Mouse (Mus musculus): Measurements from ENCODE around the gene Dennd6b. TPM values are rescaled to one million over a fixed set of nuclear protein-coding genes. Genes with fewer than 3 reads are reported as not detected.

Dennd6b gene
- total and polyA plus RNA-seq, 2 experiments from 2014 or later, result 88.2 to 98.8 TPM

DNA sequence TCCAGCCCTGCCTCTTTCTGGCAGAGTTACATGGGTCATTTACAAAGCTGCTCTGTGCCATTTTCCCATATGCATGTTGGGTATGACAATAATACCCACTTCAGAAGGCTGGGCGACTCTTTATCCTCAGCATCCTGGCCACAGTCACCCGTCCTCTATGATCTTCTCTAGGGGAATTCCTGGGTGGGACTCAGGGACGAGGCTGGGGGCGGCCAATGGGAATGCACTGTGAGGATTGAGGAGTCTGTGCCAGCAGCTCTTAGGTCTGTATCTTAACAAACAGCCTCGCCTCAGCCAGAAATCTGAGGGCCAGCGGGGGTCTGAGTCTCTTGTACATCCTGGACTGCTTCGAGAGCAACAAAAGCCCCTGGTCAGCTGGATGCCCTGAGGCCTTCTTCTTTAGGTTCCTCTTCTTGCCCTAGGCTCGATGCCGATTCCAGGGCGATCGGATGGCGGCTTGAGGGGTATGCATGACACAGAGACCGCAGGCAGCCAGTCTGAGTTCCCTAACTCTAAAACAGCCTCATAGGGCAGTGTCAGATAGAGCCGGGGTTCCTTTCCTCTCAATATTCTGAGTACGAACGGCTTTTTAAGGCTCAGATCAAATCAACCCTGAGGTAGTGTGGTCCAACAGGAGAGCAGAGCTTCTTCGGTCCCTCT lies 23.9 kb downstream of the Dennd6b start:
- Histone ChIP-seq H3K27ac (ENCODE audit: low read depth, low read length) (peak overlapping the region; percentile 55), H3K9ac (replicated peaks; ENCODE audit: low read length, poor library complexity, severe bottlenecking) (peak overlapping the region; percentile 75), H3K27me3 (ENCODE audit: insufficient read depth, low read length) (no peaks in the 10 kb centered on the region), H3K4me3 (ENCODE audit: low read depth, low read length) (peak overlapping the region; percentile 59), H3K4me2 (ENCODE audit: low read depth, low read length, poor library complexity, severe bottlenecking) (peak overlapping the region; percentile 96), H3K36me3 (ENCODE audit: insufficient read depth, low read length) (peaks cover 12% of the 10 kb centered on the region), H3K9me3 (ENCODE audit: low read length) (no peaks in the 10 kb centered on the region), H3K4me1 (ENCODE audit: insufficient read depth, low read length) (peaks cover 27% of the 10 kb centered on the region)
- no peak for TF ChIP-seq CTCF (IDR thresholded peaks at IDR 0.05)
- DNase-seq (ENCODE audit: low spot score), result no peak
- 21% methylated on average over 17 of the region's 17 CpGs for WGBS
- ATAC-seq (ENCODE audit: low FRiP score), result no peak

- Histone ChIP-seq H3K9ac (replicated peaks; ENCODE audit: low read length, poor library complexity, severe bottlenecking) (no peak overlapping the region), H3K36me3 (ENCODE audit: insufficient read depth, low read length) (peaks cover 20% of the 10 kb centered on the region), H3K27me3 (ENCODE audit: insufficient read depth, low read length) (no peaks in the 10 kb centered on the region), H3K9me3 (ENCODE audit: low read length) (no peaks in the 10 kb centered on the region), H3K4me3 (ENCODE audit: low read depth, low read length) (no peak overlapping the region), H3K4me2 (ENCODE audit: low read depth, low read length, poor library complexity, severe bottlenecking) (no peak overlapping the region), H3K27ac (ENCODE audit: low read depth, low read length) (no peak overlapping the region), H3K4me1 (ENCODE audit: insufficient read depth, low read length) (peaks cover 19% of the 10 kb centered on the region)
- ATAC-seq (ENCODE audit: low FRiP score), result no peak
- no peak for DNase-seq (ENCODE audit: low spot score)
- TF ChIP-seq CTCF (IDR thresholded peaks at IDR 0.05), result no peak
- WGBS, result 86% methylated on average over 5 of the region's 5 CpGs
Observed at GRCm38 (mm10) chr15:89171526-89172051, 24.7 kb downstream of the Dennd6b start.

DNA sequence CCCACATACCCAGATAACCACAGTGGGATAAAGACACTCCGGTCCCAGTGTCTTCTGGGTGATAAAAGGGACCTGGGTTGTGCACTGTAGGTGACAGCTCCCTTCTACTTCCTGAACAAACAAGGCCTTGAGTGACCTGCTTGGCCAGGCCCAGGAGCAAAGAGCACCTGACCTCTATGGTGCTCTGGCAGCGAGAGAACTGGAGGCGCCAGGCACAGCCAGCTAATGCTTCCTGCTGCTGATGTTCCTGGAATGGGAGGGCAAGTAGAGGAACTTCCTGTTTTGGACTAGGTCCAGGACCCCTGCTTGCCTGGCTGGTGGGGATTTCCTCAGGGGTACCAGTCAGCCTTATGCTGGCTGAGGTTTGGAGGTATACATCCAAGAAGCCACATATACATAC lies 26.2 kb downstream of the Dennd6b start:
- DNase-seq (ENCODE audit: low spot score) (no peak), ATAC-seq (ENCODE audit: low FRiP score) (no peak)
- Histone ChIP-seq H3K27me3 (ENCODE audit: insufficient read depth, low read length) (no peaks in the 10 kb centered on the region), H3K4me1 (ENCODE audit: insufficient read depth, low read length) (peaks cover 14% of the 10 kb centered on the region), H3K27ac (ENCODE audit: low read depth, low read length) (no peak overlapping the region), H3K4me2 (ENCODE audit: low read depth, low read length, poor library complexity, severe bottlenecking) (no peak overlapping the region), H3K9ac (replicated peaks; ENCODE audit: low read length, poor library complexity, severe bottlenecking) (no peak overlapping the region), H3K36me3 (ENCODE audit: insufficient read depth, low read length) (peaks cover 35% of the 10 kb centered on the region), H3K9me3 (ENCODE audit: low read length) (no peaks in the 10 kb centered on the region), H3K4me3 (ENCODE audit: low read depth, low read length) (no peak overlapping the region)
- 61% methylated on average over 3 of the region's 3 CpGs for WGBS
- TF ChIP-seq CTCF (IDR thresholded peaks at IDR 0.05), result no peak

GRCm38 (mm10) chr15:89169431-89169830 lies 26.9 kb downstream of the Dennd6b start:
- TF ChIP-seq CTCF (IDR thresholded peaks at IDR 0.05), result no peak
- WGBS, result 14% methylated on average over 10 of the region's 10 CpGs
- no peaks in the 10 kb centered on the region for H3K27me3 ChIP-seq (ENCODE audit: insufficient read depth, low read length)
- no peak overlapping the region for H3K27ac ChIP-seq (ENCODE audit: low read depth, low read length)
- no peaks in the 10 kb centered on the region for H3K9me3 ChIP-seq (ENCODE audit: low read length)
- no peak overlapping the region for H3K4me3 ChIP-seq (ENCODE audit: low read depth, low read length)
- H3K4me2 ChIP-seq (ENCODE audit: low read depth, low read length, poor library complexity, severe bottlenecking), result no peak overlapping the region
- no peak overlapping the region; the same call in 1 of the 2 replicates for H3K9ac ChIP-seq (replicated peaks; ENCODE audit: low read length, poor library complexity, severe bottlenecking)
- no peak for ATAC-seq (ENCODE audit: low FRiP score)
- peaks cover 42% of the 10 kb centered on the region for H3K36me3 ChIP-seq (ENCODE audit: insufficient read depth, low read length)
- peaks cover 14% of the 10 kb centered on the region for H3K4me1 ChIP-seq (ENCODE audit: insufficient read depth, low read length)
- peak; percentile 81 for DNase-seq (ENCODE audit: low spot score)

- Histone ChIP-seq H3K4me3 (ENCODE audit: low read depth, low read length) (no peak overlapping the region), H3K9ac (replicated peaks; ENCODE audit: low read length, poor library complexity, severe bottlenecking) (no peak overlapping the region), H3K4me1 (ENCODE audit: insufficient read depth, low read length) (peaks cover 11% of the 10 kb centered on the region), H3K27ac (ENCODE audit: low read depth, low read length) (no peak overlapping the region), H3K9me3 (ENCODE audit: low read length) (no peaks in the 10 kb centered on the region), H3K27me3 (ENCODE audit: insufficient read depth, low read length) (no peaks in the 10 kb centered on the region), H3K36me3 (ENCODE audit: insufficient read depth, low read length) (peaks cover 47% of the 10 kb centered on the region), H3K4me2 (ENCODE audit: low read depth, low read length, poor library complexity, severe bottlenecking) (no peak overlapping the region)
- no peak for DNase-seq (ENCODE audit: low spot score)
- TF ChIP-seq CTCF (IDR thresholded peaks at IDR 0.05), result no peak
- ATAC-seq (ENCODE audit: low FRiP score), result no peak
- WGBS, result 58% methylated on average over 10 of the region's 10 CpGs
Observed at GRCm38 (mm10) chr15:89168922-89169321, 27.4 kb downstream of the Dennd6b start.

- Histone ChIP-seq H3K4me1 (ENCODE audit: insufficient read depth, low read length) (no peaks in the 10 kb centered on the region), H3K4me2 (ENCODE audit: low read depth, low read length, poor library complexity, severe bottlenecking) (no peak overlapping the region), H3K27ac (ENCODE audit: low read depth, low read length) (no peak overlapping the region), H3K36me3 (ENCODE audit: insufficient read depth, low read length) (peaks cover 81% of the 10 kb centered on the region), H3K9me3 (ENCODE audit: low read length) (no peaks in the 10 kb centered on the region), H3K9ac (replicated peaks; ENCODE audit: low read length, poor library complexity, severe bottlenecking) (no peak overlapping the region), H3K4me3 (ENCODE audit: low read depth, low read length) (no peak overlapping the region), H3K27me3 (ENCODE audit: insufficient read depth, low read length) (no peaks in the 10 kb centered on the region)
- TF ChIP-seq CTCF (IDR thresholded peaks at IDR 0.05), result no peak
- WGBS, result 95% methylated on average over 12 of the region's 12 CpGs
- DNase-seq (ENCODE audit: low spot score), result no peak
- no peak for ATAC-seq (ENCODE audit: low FRiP score)
Observed at GRCm38 (mm10) chr15:89165478-89165877, 30.8 kb downstream of the Dennd6b start.

Measured in midbrain, postnatal 0 days (tissue).